Mouse (Mus musculus): Measurements from ENCODE around the gene Epb41l4b.

DNA sequence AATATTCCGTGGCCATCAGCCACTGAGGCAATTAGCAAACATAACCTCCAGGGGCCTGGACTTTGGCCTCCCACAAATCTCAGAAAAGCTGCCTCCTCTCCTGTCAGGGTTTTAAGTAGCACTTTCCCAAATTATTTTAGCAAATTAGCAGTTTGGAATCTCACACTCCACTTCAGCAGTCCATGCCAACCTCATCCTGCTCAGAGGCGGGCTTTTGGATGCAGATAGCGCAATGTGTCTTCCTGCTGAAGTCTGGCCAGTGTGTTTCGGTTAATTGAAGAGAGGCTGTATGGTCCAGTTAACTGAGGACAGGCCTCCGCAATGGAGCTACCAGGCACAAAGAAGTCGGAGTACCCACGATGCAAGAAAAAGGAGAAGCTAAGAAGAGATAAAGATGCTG is 17.3 kb upstream of the Epb41l4b start:
- TF ChIP-seq POLR2A (IDR thresholded peaks at IDR 0.05; ENCODE audit: control insufficient read depth, low read depth, low read length) (no peak), CTCF (IDR thresholded peaks at IDR 0.05; ENCODE audit: control insufficient read depth, insufficient read depth, insufficient replicate concordance, low read depth, low read length) (no peak)

Data from testis, adult 2 months (tissue).